Mouse (Mus musculus) heart, embryonic 14.5 days (tissue): ENCODE measurements around the gene Slc33a1. TPM values are rescaled to one million over a fixed set of nuclear protein-coding genes. Genes with fewer than 3 reads are reported as not detected.

Experiments used
- ATAC-seq: fragments of 200-750 bp; cut with Nextera tagmentation; 2 replicates; pipeline ENCODE4 v1.8.0; 2017; ENCODE audit warnings: low read depth, moderate TSS enrichment; ENCODE audit not compliant: insufficient number of reproducible peaks, insufficient read depth, low FRiP score
- H3K27ac ChIP-seq, 2 experiments: fragments of 200-500 bp in 1 of 2; fragments of 300-500 bp in 1 of 2; sonication (generic) in 1 of 2; replicated peaks in 1 of 2; 2 replicates each; pipeline ENCODE4 v1.5.1; 2012 to 2014; ENCODE audit warnings: low read depth in 2 of 2, low read length in 2 of 2, control low read depth in 1 of 2, mild to moderate bottlenecking in 1 of 2, mixed read lengths in 1 of 2; ENCODE audit not compliant: control insufficient read depth in 1 of 2, insufficient read depth in 1 of 2
- H3K27me3 ChIP-seq: fragments of 300-500 bp; sonication (generic); 2 replicates; pipeline ENCODE4 v1.6.1; 2014; ENCODE audit warnings: mild to moderate bottlenecking, low read length, control low read depth; ENCODE audit not compliant: control insufficient read depth, insufficient read depth
- H3K36me3 ChIP-seq: fragments of 300-500 bp; sonication (generic); 2 replicates; pipeline ENCODE4 v1.6.1; 2014; ENCODE audit warnings: mild to moderate bottlenecking, control low read depth, low read length, mixed read lengths; ENCODE audit not compliant: control insufficient read depth, insufficient read depth
- H3K4me1 ChIP-seq, 2 experiments: fragments of 200-500 bp in 1 of 2; fragments of 300-500 bp in 1 of 2; sonication (generic) in 1 of 2; 2 replicates each; pipeline ENCODE4 v1.6.1; 2012 to 2014; ENCODE audit warnings: low read length in 2 of 2, control low read depth in 1 of 2, mixed read lengths in 1 of 2; ENCODE audit not compliant: control insufficient read depth in 2 of 2, insufficient read depth in 2 of 2
- H3K4me2 ChIP-seq: fragments of 300-500 bp; sonication (generic); 2 replicates; pipeline ENCODE4 v1.6.1; 2014; ENCODE audit warnings: mild to moderate bottlenecking, low read length
- H3K4me3 ChIP-seq, 2 experiments: fragments of 200-500 bp in 1 of 2; fragments of 300-500 bp in 1 of 2; sonication (generic) in 1 of 2; 2 replicates each; pipeline ENCODE4 v1.5.1; 2012 to 2014; ENCODE audit warnings: low read length in 2 of 2, mild to moderate bottlenecking in 2 of 2, control low read depth in 1 of 2, low read depth in 1 of 2, moderate library complexity in 1 of 2; ENCODE audit not compliant: control insufficient read depth in 1 of 2, insufficient read depth in 1 of 2
- H3K9ac ChIP-seq: fragments of 300-500 bp; sonication (generic); 2 replicates; pipeline ENCODE4 v1.6.1; 2014; ENCODE audit warnings: mild to moderate bottlenecking, low read length
- H3K9me3 ChIP-seq: fragments of 300-500 bp; sonication (generic); 2 replicates; pipeline ENCODE4 v1.6.1; 2016; ENCODE audit warnings: low read length, control low read depth; ENCODE audit not compliant: control insufficient read depth
- WGBS: fragments of 180-500 bp; shearing (Covaris S2); extraction: QIAGEN DNeasy Blood & Tissue Kit; methylation state at CpG from one replicate; pipeline ENCODE4 v1.1.7; 2014; 5-methylcytosine and 5-hydroxymethylcytosine counted together
- polyA plus RNA-seq: library from polyadenylated mRNA; unstranded; fragments of >200 nt; fragmentation: Nextera tagmentation; extraction: Ambion mirVana; gene quantifications from 2 replicates; pipeline ENCODE4 v1.2.1, GENCODE M21; 2014

The Slc33a1 gene
- polyA plus RNA-seq, 1 experiment from 2014 or later: 11.3 TPM

- Histone ChIP-seq H3K36me3 (peaks cover 6% of the 10 kb centered on the region; the same call in 1 of the 2 replicates), H3K4me1 (peaks cover 0 to 12% of the 10 kb centered on the region in 2 experiments; a peak in 2 of 4 replicates), H3K9ac (peak overlapping the region; percentile 91), H3K4me2 (peak overlapping the region; percentile 86), H3K27me3 (peaks cover 4% of the 10 kb centered on the region; the same call in 1 of the 2 replicates), H3K27ac (peak overlapping the region; percentile 90 to 91), H3K9me3 (no peaks in the 10 kb centered on the region), H3K4me3 (peak overlapping the region; percentile 92 to 93)
- no peak for ATAC-seq
- WGBS: 5% methylated on average over 25 of the region's 25 CpGs
Observed at GRCm38 (mm10) chr3:63963421-63964099, 1.0 kb downstream of the Slc33a1 start.

GRCm38 (mm10) chr3:63949837-63950236 lies 14.7 kb downstream of the Slc33a1 start:
- H3K4me1 ChIP-seq: no peaks in the 10 kb centered on the region
- no peak overlapping the region for H3K4me3 ChIP-seq
- H3K9ac ChIP-seq: no peak overlapping the region
- H3K4me2 ChIP-seq: no peak overlapping the region
- H3K9me3 ChIP-seq: no peaks in the 10 kb centered on the region
- peaks cover 24% of the 10 kb centered on the region; the same call in 1 of the 2 replicates for H3K36me3 ChIP-seq
- no peaks in the 10 kb centered on the region for H3K27me3 ChIP-seq
- ATAC-seq: no peak
- WGBS: 61% methylated on average over 3 of the region's 3 CpGs
- H3K27ac ChIP-seq: no peak overlapping the region

- Histone ChIP-seq H3K9ac (no peak overlapping the region), H3K4me1 (no peaks in the 10 kb centered on the region), H3K9me3 (no peaks in the 10 kb centered on the region), H3K36me3 (peaks cover 38% of the 10 kb centered on the region), H3K4me3 (no peak overlapping the region), H3K27ac (no peak overlapping the region), H3K27me3 (no peaks in the 10 kb centered on the region), H3K4me2 (no peak overlapping the region)
- ATAC-seq: no peak
- WGBS: 64% methylated on average over 2 of the region's 2 CpGs
Observed at GRCm38 (mm10) chr3:63941204-63941850, 23.2 kb downstream of the Slc33a1 start.

GRCm38 (mm10) chr3:63938928-63939327 lies 25.6 kb downstream of the Slc33a1 start:
- no peak overlapping the region for H3K4me3 ChIP-seq
- WGBS: 77% methylated on average over 2 of the region's 2 CpGs

GRCm38 (mm10) chr3:63928878-63929859 lies 35.4 kb downstream of the Slc33a1 start, which contains the start of gene E130311K13Rik:
Gene E130311K13Rik, minus strand, starts transcription at chr3:63929472.
- peak within 1 kb of the TSS; percentile 57 to 68 for H3K4me3 ChIP-seq
- peak within 1 kb of the TSS; percentile 67 for H3K4me2 ChIP-seq
- peaks cover 3% of the 10 kb centered on the region; the same call in 1 of the 2 replicates for H3K36me3 ChIP-seq
- ATAC-seq: peak; percentile 88
- H3K27me3 ChIP-seq: no peaks in the 10 kb centered on the region
- 5% methylated on average over 48 of the region's 48 CpGs for WGBS
- peak within 1 kb of the TSS; percentile 80 for H3K9ac ChIP-seq
- H3K9me3 ChIP-seq: no peaks in the 10 kb centered on the region
- peak within 1 kb of the TSS; percentile 52 to 70 for H3K27ac ChIP-seq
- H3K4me1 ChIP-seq: no peaks in the 10 kb centered on the region

More at GRCm38 (mm10) chr3:63938928-63939327, 25.6 kb downstream of the Slc33a1 start:
- Histone ChIP-seq H3K4me2 (no peak overlapping the region), H3K27me3 (no peaks in the 10 kb centered on the region), H3K36me3 (peaks cover 24% of the 10 kb centered on the region), H3K27ac (no peak overlapping the region), H3K9ac (no peak overlapping the region), H3K4me1 (no peaks in the 10 kb centered on the region), H3K9me3 (no peaks in the 10 kb centered on the region)
- ATAC-seq: no peak

GRCm38 (mm10) chr3:63919634-63920033 lies 44.9 kb downstream of the Slc33a1 start:
- no peak overlapping the region for H3K27ac ChIP-seq
- 62% methylated on average over 3 of the region's 3 CpGs for WGBS
- H3K4me2 ChIP-seq: no peak overlapping the region
- no peak for ATAC-seq
- peaks cover 29% of the 10 kb centered on the region for H3K36me3 ChIP-seq
- H3K4me3 ChIP-seq: no peak overlapping the region
- no peaks in the 10 kb centered on the region for H3K4me1 ChIP-seq
- no peak overlapping the region for H3K9ac ChIP-seq
- no peaks in the 10 kb centered on the region for H3K9me3 ChIP-seq
- no peaks in the 10 kb centered on the region for H3K27me3 ChIP-seq

GRCm38 (mm10) chr3:63910301-63910700 lies 54.3 kb downstream of the Slc33a1 start:
- Histone ChIP-seq H3K9me3 (no peaks in the 10 kb centered on the region), H3K27me3 (no peaks in the 10 kb centered on the region), H3K9ac (no peak overlapping the region), H3K4me1 (no peaks in the 10 kb centered on the region; a peak in 1 of 4 replicates), H3K27ac (no peak overlapping the region), H3K4me2 (no peak overlapping the region), H3K4me3 (no peak overlapping the region), H3K36me3 (0 out of 2 replicates have a peak, but pooled peaks cover 12% of the 10 kb centered on the region)
- WGBS: 72% methylated on average over 4 of the region's 4 CpGs
- no peak for ATAC-seq
